Mouse (Mus musculus) cerebellum, adult 2 months (tissue): ENCODE results near the gene Myl4.
"Not testable (repeated sequence)": the region's sequence is repeated elsewhere in the genome, so short reads cannot be mapped to it uniquely, and the experiment has no call there.

Source experiments
- CTCF ChIP-seq: fragments of 200-500 bp; IDR thresholded peaks from 2 replicates; pipeline ENCODE4 v1.5.1; 2011; ENCODE audit warnings: low read depth, mild to moderate bottlenecking, control low read depth, low read length, moderate library complexity, borderline replicate concordance; ENCODE audit not compliant: insufficient read depth
- POLR2A ChIP-seq: fragments of 200-500 bp; IDR thresholded peaks from 2 replicates; pipeline ENCODE4 v1.6.1; 2011; ENCODE audit warnings: low read length, control low read depth, borderline replicate concordance; ENCODE audit not compliant: insufficient read depth

DNA sequence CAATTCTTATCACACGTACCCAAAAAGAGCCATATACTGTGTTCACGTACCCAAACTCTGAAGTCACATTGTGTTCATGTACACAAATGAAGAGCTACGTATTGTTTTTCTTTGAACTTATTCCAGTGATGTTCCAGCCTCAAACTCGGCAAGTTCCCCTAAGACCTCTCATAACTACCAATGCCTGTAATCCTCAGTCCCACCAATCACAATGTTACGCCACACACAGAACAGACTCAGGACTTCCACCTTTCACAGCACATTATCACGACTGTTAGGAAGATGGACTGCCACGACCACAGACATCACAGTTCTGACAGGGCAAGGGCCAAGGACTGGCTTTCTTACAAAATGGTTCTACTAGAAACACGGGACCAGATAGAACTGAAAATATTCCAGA, 20.1 kb downstream of the Myl4 start:
- TF ChIP-seq POLR2A, CTCF: not testable (repeated sequence)
